Mouse (Mus musculus): ENCODE data around the gene Map2.

The Map2 gene

DNA sequence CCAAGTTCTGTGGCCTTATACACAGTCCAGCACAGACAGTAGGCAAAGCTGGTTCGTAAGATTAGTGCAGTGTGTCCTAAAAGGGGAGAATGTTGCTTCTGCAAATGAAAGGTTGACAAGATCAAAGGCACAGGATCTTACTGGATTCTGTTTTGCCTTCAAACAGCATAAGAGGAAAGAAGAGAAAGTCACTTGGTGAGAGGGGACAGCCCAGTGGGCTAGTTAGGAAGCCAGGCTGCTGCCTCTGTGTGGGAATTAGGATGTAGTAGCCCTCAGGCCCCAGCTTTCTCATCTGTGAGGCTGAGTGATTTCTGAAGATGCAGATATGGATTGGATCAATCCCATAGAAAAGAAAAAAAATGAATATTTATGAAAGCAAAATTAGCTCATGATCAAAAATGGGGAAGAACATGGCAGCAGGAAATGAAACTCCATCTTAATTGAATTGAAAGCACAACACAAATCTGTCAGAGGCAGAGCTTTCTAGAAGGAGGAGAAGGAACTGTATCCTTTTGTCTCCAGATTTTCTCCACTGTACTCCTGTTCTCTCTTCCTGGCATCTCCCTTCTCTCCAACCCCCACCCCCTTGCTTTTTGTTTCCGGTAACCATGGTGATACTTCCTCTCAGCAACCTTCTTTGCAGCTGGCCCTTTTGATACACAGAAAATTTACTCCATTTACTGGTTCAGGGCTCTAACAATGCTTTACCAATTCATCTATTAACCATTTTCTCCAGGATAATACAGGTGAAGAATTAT lies 145.5 kb downstream of the Map2 start:
- no peak for DNase-seq

DNA sequence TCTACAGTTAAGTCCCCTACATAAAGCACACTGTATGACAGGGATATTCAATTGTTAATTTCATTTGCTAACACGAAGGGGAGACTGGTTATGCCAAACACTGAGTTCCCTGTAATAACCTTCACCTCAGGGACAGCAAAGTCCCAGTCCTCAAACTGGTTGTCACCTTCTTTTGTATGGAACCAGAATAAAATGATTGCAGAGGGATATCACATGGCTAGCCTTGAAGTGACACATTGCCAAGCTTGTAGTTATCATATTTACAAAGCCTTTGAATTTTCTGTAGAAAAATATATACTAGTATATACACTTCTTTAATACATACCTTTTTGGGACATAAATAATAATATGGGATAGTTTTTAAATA lies 146.0 kb downstream of the Map2 start:
- DNase-seq, result no peak

DNA sequence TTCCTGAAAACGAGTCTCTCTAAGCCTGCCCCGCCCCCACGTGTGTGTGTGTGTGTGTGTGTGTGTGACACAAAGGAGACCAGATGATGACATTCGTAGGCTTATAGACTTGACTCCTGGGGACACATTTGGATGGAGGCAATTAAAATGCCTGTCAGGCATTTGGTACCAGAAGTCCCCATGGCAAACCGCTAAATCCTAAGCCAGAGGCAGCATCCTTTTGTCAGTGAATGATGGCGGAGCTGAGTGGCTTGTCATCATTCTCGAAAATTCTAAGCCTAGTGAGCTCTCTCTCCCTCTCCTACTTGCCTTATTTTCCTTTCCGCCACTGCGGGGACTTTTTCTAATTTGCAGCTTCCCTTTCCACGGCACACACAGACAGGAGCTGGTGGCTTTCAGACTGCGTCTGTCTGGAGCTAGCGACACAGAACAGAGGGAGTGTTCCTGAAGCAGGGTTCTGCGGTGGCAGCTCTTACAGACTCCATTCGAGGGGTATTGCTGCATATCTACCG lies 146.6 kb downstream of the Map2 start:
- DNase-seq, result peak; percentile 76

DNA sequence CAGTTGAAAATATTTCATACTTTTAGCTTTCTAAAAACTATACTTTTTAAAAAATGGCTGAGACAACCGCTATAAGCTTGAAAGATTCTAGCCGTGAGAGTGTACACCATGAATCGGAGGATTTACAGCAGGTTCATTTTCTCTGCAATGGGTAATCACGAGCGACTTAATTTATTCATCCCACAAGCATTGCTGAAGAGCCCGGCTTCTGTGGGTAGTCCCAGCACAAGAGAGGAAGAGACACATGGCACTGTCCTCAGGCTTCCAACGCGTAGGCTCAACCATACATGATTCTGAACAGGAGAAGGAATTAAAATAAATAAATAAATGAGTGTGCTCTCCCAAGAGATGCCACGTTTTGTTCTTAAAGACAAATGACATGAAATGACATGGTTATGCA lies 148.4 kb downstream of the Map2 start:
- peak; percentile 47 for DNase-seq

DNA sequence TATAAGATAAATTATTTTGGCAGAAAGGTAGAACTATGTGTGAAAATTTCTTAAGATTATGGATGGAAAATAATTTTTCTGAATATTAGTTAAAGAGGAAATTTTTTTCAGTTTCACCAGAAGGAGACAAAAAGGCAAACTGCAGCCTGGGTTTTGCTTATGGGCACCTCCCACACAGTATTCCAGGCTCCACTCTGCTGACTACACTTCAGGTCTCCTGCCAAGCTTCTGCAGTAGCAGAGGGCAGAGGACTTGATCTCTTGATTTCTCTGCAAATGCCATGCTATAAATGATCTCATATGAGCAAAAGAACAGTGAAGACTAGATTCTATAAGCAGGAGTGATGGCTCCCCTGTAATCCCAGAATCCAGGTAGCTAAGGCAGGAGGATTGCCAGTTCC lies 149.9 kb downstream of the Map2 start:
- no peak for DNase-seq

DNA sequence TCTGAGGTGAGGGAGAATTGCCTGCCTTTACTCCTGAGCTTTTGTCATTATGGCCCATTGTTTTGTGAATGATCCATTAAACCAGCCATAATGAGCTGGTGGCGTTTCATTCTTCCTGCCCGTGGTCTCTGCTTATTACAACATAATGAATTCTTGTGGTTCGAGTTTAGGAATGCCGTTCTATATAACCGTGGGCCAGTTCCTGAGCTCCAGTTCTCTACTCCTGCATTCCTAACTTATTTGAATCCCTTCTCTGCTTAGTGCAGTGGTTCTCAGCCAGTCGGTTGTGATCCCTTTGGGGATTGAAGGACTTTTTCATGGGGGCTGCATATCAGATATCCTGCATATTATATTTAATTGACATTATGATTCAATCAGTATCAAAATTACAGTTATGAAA lies 153.9 kb downstream of the Map2 start:
- DNase-seq, result no peak

DNA sequence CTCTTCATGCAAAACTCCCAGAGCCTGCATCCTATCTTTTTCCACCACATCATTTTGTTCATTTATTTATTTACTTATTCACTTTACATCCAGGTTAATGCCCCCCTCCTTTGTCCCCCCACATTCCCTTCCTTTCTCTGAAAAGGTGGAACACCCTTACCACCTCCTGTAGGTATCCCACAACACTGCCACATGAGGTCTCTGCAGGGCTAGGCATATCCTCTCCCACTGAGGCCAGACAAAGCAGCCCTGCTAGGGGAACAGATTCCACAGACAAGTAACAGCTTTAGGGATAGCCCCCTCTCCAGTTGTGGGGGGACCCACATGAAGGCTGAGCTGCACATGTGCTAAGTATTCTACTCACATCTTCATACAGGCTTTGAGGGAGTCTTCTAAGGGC lies 154.5 kb downstream of the Map2 start:
- DNase-seq, result no peak

DNA sequence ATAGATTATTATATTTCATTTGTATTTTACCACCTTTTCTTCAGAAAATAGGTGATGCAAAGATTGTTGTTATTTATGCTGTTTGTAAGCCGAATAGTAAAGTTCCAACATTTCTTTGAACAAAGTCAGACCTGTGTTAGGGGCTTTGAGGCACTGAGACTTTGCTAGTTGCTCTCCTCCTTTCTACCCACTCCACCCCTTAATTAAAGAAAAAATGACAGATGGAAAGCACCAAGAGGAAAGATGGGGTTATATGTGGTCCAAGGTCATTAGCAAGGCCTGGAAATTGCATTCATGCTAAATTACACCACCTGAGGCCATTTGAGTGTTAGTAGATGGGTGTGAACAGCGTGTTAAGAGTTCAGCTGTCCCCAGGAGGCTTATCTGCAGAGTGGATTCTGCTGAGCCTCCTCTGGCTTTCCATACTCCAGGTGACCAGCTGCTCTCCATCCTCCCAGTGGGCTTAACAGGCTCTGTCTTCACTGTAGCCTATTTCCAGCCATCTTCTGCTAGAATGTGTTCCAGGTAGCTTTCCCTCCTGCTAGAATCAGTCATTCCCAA lies 160.7 kb downstream of the Map2 start:
- DNase-seq, result no peak

DNA sequence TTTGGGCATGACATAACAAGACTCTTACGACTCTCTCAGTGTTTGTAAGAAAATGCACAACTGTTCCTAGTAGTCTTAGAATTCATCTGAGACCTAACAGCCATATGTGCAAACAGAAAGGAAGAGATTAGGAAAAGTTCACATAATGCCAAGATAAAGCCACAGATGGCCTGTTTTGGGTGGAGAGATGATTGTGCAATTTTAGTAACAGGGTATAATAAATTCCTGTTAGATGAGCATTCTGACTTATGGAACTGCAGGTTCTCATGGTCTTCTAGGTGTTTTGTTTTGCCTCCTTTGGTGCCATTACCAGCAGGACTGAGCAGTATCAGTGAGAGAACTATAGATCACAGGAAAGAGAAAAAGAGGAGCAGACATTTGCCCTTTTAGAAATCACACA lies 164.1 kb downstream of the Map2 start:
- no peak for DNase-seq

DNA sequence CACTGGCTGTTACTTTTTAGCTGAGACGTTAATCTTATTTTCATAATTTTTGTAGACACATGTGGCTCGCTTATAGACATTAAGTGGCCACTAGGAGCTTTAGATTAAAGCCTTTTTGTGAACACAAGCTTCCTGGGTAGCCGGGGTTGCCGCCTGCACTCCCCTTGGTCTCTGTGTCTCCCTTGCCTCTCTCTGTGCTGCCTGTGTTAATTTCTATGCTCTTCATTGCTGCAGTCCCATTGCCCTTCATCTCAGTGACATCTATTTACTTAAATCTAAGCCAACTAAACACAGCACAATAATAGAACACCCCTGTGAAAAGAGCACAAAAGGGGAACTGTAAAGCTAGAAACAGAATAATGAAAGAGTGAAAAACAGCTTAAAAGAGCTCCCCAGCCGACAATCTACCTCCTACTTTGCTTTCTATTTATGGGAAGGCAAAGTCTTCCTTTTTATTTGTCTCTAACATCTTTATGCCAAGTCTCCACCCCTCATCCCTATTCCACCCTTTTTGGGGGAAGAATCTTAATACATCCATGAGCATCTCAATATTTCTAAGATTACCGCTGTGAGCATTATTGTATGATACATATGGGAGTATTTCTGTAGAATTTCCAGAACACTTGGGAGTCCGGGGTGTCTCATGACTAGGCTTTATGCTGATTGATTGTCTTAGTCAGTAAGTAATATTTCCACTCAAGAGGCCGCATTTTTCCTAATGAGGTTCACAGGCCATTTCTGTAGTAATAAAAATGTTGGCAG lies 173.5 kb downstream of the Map2 start:
- no peak for DNase-seq

DNA sequence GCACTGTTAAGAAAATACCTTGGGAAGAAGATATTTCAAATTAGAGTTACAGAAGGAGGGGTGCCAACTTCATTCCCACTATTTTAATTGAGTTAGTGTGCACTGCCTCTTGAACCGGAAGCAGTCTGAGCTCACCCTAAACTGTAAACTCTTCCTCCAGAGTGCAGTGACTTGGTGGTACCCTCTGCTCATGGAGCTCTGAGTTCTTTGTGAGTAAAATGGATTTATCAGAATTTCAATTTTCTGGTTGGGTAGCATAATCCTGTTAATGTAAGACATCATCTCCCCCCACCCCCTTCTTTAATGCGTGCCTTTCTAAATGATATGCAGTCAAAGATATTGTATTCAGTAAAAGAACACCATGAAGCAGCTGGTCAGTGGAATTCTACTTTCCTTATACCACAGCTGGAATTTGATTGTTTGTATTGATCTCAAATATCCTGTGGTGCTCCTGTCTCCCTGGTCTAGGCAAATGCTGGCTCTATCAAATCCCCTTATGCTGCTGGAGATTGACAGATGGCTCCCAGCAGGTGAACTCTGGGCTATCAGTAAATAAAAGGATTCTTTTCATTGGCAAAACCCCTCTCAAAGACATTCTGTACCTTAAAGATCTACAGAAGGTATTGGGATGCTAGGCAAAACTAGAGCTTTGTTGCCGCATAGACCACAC lies 174.2 kb downstream of the Map2 start:
- DNase-seq, result no peak

DNA sequence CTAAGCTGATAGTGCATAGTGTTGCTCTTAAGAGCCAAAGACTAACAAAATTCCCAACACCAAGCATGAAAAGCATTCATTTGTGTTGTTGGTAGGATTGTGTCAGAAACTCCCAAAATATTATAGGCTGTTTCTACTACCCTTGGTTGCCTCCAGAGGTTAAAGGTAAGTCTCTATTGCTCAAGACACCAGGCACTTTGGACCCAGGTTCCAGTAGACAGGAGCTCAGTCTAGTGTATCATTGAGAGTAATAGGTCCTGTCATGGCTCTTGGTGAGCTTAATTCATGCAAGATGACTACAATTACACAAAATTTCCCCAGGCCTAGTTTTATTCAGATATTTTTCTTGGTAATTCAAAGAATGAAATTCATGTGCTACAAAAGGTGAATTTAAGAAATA lies 176.3 kb downstream of the Map2 start:
- DNase-seq, result no peak

DNA sequence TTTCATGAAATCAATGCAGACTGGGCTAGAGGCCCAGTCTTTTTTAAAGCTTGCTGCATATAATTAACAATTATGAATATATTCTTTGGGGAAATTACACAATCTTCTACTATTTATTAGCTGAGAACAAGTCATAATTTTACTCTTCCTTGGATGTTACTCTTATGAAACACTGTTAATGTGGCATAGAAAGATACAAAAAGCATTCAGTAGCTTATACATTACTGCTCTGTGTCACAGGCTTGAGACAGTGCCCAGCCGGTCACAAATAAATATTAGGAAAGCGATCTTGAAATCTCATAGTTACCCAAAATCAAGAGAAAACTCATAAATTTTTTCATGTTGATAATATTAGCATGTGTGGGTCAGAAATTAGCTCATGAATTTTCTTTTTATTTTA lies 186.7 kb downstream of the Map2 start:
- no peak for DNase-seq

DNA sequence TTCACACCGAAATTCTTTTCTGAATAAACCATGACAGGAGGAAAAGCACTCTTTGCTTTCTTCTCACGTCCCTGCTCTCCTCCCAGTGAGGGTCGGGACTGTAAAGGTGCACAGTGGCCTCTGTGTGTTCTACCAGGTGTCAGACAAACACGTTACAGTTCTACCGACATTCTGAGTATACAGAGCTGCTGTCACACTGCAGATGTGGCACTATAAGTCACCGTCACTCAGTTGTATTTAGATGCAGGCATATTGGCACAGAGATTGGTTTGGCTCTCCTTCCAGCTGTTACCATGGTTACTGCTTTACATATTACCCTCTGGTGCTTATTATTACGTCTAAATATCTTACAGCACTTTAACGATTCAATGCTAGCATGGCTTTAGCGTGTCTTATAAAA lies 188.2 kb downstream of the Map2 start:
- DNase-seq, result no peak

DNA sequence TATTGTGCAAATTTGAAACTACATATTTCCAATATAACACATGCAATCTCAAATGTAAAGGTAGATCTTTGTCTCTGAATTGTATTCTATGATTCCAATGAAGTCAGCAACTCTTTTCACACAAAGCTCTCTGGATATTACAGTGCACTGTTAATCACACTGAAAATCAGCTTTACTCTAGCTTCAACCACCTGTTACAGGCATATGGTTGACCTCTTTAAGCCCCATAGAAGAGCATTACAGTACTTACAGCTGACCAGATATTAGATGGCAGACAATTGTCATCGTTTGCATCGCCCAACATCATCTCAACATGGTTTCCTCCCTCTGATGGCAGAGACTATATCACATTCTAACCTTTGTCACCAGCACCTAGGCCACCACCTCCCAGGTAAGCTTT lies 189.3 kb downstream of the Map2 start:
- DNase-seq, result no peak

DNA sequence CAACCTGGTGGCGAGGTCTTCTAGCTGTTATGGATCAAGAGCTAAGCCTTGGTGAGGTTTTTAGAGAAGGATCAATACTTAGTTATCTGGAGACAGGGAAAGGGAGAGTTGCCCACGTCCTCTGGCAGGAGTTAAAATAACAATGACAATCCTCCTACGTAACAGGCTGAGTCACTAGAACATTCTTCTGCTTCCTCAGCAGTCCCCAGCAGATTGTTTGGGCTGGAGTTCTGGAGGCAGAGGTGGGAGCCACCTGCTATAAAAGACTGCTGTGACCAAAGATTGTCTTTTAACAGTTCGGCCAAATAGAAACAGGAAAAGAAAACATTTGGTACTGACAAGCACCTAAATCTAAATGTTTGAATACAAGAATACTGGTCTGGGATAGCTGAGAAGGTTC lies 190.5 kb downstream of the Map2 start:
- DNase-seq, result peak; percentile 41

DNA sequence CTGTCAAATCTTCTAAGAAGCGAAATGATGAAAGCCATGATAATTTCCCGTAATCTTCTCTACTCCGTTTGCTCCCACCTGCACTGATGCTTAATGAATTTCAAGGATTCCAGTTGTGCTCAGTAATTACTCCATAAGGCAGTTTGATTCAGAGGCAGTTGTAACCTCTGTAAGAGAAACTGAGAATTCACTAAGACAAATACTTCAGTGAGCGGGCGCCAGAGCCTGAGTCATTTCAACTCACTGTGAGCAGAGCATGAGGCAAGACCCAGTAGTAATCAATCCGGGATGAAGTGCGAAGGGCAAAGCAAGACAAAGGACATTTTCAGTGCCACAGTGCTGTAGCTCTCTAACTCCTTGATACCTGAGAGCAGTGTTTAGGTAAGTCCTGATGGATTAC lies 194.4 kb downstream of the Map2 start:
- no peak for DNase-seq

DNA sequence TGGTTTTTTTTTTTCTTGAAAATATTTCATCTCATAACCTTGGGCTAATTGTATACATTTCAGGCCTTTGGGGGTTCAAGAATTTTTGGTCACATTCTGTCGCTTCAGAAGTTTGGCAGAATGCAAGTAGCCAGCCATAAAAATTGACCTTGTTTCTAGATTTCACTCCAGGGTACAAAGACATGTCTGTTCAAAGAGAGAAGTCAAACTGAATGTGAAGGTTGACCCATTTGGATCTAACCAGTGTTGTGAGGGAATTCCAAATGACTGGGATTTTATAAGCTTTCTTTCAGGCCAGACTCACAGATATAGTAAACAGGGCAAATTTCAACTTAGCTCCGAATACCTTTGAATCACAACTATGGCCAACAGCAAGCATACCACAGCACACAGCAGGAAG lies 196.3 kb downstream of the Map2 start:
- DNase-seq, result no peak

DNA sequence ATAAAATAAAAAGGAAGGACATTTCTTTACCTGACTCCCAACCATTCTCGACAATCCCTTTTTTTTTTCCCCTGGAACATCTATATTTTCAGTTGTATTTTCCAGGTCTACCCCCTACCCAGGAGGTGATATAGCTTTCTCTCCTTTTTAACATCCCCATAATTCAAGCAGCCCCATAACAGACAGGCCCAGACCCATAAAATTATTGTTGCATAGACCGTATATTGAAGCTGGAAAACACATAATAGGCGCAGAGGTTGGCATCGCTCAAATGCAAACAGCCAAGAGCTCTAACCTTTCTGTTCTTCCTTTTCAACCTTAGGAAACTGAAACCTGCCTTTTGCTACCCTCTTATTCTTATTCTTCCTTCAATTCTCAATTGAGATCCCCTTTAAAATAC lies 211.2 kb downstream of the Map2 start:
- DNase-seq, result no peak

DNA sequence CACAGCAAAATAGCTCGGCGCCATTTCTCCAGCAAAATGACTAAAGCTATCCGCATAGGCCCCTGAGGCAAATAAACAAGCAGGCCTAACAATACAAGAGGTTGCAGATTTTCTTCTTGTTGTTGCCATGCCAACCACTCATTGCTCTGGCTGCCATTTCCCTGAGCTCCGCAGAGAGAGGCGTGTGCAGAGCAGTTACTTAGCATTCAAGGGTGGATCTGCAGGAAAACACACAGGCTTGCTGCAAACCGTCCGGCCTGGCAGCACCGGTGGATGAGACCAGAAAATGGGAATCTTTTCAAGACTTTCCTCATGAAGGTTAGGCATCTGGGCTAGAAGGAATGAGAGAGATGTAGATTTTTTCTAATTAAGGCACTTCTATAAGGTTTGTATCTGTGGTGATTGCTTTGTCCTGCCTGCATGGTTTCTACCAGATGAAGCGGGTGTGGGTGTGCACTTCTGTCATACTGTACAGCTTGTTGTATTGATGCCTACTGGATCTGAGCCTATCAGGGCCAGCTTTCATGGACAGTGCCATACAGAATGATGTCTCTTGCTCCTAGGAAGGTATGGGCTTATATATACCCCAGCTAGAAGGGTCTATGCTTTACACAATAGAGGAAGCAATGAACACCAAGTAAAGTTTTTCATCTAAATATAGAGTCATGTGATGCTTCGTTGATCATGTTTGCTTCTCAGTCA lies 211.8 kb downstream of the Map2 start:
- peak; percentile 66 for DNase-seq

DNA sequence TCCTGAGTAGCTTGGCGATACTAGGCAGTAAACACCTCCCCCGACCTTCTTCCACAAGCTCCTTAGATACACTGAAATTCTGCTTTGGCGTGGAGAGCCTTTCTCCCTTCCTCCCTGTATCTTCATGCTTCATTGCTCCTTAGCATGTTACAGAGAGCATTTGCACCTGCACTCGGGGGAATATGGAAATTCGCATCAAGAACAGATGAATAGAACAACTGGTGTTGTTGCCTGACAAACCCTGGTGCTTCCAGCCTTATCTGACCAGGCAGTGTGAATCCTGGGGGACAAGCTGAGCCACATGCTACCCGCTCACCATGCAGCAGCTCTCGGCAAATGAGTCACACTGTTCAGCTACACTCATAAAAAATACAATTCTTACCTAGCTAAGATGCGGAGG lies 213.5 kb downstream of the Map2 start:
- peak; percentile 53 for DNase-seq

DNA sequence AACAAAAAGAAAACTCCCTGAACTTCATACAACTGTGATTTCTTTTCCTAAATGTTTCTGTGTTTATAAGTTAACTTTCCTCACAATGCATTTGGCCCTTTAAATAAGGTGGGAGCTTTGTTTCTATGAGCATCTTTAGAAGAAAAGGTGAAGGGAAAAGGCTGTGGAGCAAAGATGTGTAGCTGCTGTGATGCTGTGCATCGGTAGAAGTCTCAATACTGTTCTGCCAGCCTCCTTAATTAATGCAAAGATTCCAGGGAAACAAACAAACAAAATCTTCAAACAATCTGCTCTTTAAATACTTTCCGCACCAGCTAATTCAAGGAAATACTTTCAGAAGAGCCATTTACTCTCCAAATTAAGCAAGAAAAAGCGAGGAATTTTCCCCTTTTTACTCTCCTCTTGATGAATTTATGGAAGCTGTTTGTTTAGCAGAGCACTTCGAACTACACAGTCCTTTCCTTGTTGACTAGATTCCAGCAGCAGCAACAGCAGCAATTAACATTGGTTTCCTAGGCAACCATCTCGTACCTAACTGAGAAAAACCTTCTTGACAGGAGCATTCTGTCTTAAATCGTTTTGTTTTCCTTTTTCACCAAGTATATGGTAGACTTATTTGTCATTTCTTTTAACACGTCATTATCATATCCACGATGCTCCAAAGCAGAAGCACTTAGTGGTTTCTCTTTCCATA lies 220.0 kb downstream of the Map2 start:
- DNase-seq, result no peak

All from right cerebral cortex, postnatal 25 days (tissue).